Mouse (Mus musculus): ENCODE measurements at regions not wholly inside any gene's neighbourhood (a gene's known extent, or its start where the extent isn't known, plus 50 kb on each side); places are given as distances from the start of the nearest gene placed in this dataset.

GRCm38 (mm10) chr17:48646626-48647195 lies 192.0 kb downstream of the Unc5cl start:
- TF ChIP-seq CTCF (IDR thresholded peaks at IDR 0.05; ENCODE audit: borderline replicate concordance, control insufficient read depth, extremely low read depth, insufficient read depth, low read length, poor library complexity) (no peak), POLR2A (IDR thresholded peaks at IDR 0.05; ENCODE audit: control insufficient read depth, extremely low read depth, insufficient read depth, low read length, poor library complexity) (no peak)
